Mouse (Mus musculus) MEL (cell line): ENCODE measurements around the gene 1700003F12Rik. TPM values are rescaled to one million over a fixed set of nuclear protein-coding genes. Genes with fewer than 3 reads are reported as not detected.
A peak's percentile ranks its signal among the peaks of the same experiment; 100 is the strongest.

Experiments used
- DNase-seq: peaks from one replicate; pipeline ENCODE4 v3.0.0; 2011; ENCODE audit warnings: low read depth, low spot score
- H3K27ac ChIP-seq: 2 replicates; pipeline ENCODE4 v1.5.1; 2012; ENCODE audit warnings: low read depth, mild to moderate bottlenecking, control low read depth, low read length, moderate library complexity; ENCODE audit not compliant: control insufficient read depth
- H3K27me3 ChIP-seq, 2 experiments: fragments of 150-350 bp in 1 of 2; sonication (generic) in 1 of 2; 2 replicates each; pipeline ENCODE4 v1.6.1; 2012; ENCODE audit warnings: low read length in 2 of 2, mild to moderate bottlenecking in 2 of 2, improper control_type of control experiment in 1 of 2, moderate library complexity in 1 of 2; ENCODE audit not compliant: insufficient read depth in 2 of 2, control insufficient read depth in 1 of 2
- H3K36me3 ChIP-seq, 2 experiments: 2 replicates each; pipeline ENCODE4 v1.6.1; 2012 to 2014; ENCODE audit warnings: low read length in 2 of 2, improper control_type of control experiment in 1 of 2, inconsistent platforms in 1 of 2, mild to moderate bottlenecking in 1 of 2; ENCODE audit not compliant: insufficient read depth in 2 of 2, control insufficient read depth in 1 of 2
- H3K4me1 ChIP-seq, 2 experiments: fragments of 150-350 bp in 1 of 2; sonication (generic) in 1 of 2; 2 replicates each; pipeline ENCODE4 v1.6.1; 2012; ENCODE audit warnings: low read length in 2 of 2, improper control_type of control experiment in 1 of 2, mild to moderate bottlenecking in 1 of 2; ENCODE audit not compliant: insufficient read depth in 2 of 2, control insufficient read depth in 1 of 2
- H3K4me3 ChIP-seq, 2 experiments: fragments of 150-350 bp in 1 of 2; sonication (generic) in 1 of 2; 2 replicates each; pipeline ENCODE4 v1.5.1; 2012; ENCODE audit warnings: low read depth in 2 of 2, low read length in 2 of 2, mild to moderate bottlenecking in 2 of 2, moderate library complexity in 2 of 2, control low read depth in 1 of 2, improper control_type of control experiment in 1 of 2; ENCODE audit not compliant: control insufficient read depth in 1 of 2, insufficient read depth in 1 of 2
- H3K79me2 ChIP-seq: 2 replicates; pipeline ENCODE4 v1.6.1; 2012; ENCODE audit warnings: mild to moderate bottlenecking, low read length, moderate library complexity; ENCODE audit not compliant: control insufficient read depth, poor library complexity, insufficient read depth
- H3K9ac ChIP-seq: 2 replicates; pipeline ENCODE4 v1.6.1; 2012; ENCODE audit warnings: low read depth, mild to moderate bottlenecking, control low read depth, low read length, moderate library complexity; ENCODE audit not compliant: control insufficient read depth, poor library complexity, severe bottlenecking
- H3K9me3 ChIP-seq: fragments of 150-350 bp; sonication (generic); replicated peaks from 2 replicates; pipeline ENCODE4 v1.6.1; 2012; ENCODE audit warnings: mild to moderate bottlenecking, low read length, improper control_type of control experiment, moderate library complexity; ENCODE audit not compliant: insufficient read depth
- BHLHE40 ChIP-seq: IDR thresholded peaks from 2 replicates; pipeline ENCODE4 v1.6.1; 2012; ENCODE audit warnings: low read depth, mild to moderate bottlenecking, inconsistent platforms, low read length, improper control_type of control experiment, borderline replicate concordance
- ELF1 ChIP-seq: IDR thresholded peaks from 2 replicates; pipeline ENCODE4 v1.6.1; 2014; ENCODE audit warnings: low read depth, mild to moderate bottlenecking, inconsistent platforms, low read length, improper control_type of control experiment, moderate library complexity
- EP300 ChIP-seq, 2 experiments: IDR thresholded peaks; 2 replicates each; pipeline ENCODE4 v1.6.1; 2011; ENCODE audit warnings: improper control_type of control experiment in 2 of 2, low read length in 2 of 2, low read depth in 1 of 2, mild to moderate bottlenecking in 1 of 2
- ETS1 ChIP-seq: IDR thresholded peaks from 2 replicates; pipeline ENCODE4 v1.6.1; 2012; ENCODE audit warnings: low read depth, mild to moderate bottlenecking, inconsistent platforms, low read length, improper control_type of control experiment, moderate library complexity
- KAT2A ChIP-seq: conservative IDR thresholded peaks from 2 replicates; pipeline ENCODE4 v1.6.1; 2012; ENCODE audit warnings: low read depth, low read length, improper control_type of control experiment, inconsistent platforms
- MAFK ChIP-seq: IDR thresholded peaks from 2 replicates; pipeline ENCODE4 v1.6.1; 2011; ENCODE audit warnings: low read depth, mild to moderate bottlenecking, low read length, improper control_type of control experiment, borderline replicate concordance
- MEF2A ChIP-seq: IDR thresholded peaks from 2 replicates; pipeline ENCODE4 v1.6.1; 2014; ENCODE audit warnings: low read depth, mild to moderate bottlenecking, inconsistent platforms, low read length, improper control_type of control experiment; ENCODE audit not compliant: poor library complexity, insufficient replicate concordance, severe bottlenecking; ENCODE audit errors: extremely low read depth
- MXI1 ChIP-seq: IDR thresholded peaks from 2 replicates; pipeline ENCODE4 v1.6.1; 2011; ENCODE audit warnings: mild to moderate bottlenecking, low read depth, low read length, improper control_type of control experiment
- MYC ChIP-seq: IDR thresholded peaks from 2 replicates; pipeline ENCODE4 v1.6.1; 2011; ENCODE audit warnings: low read depth, mild to moderate bottlenecking, low read length, improper control_type of control experiment, moderate library complexity
- NELFE ChIP-seq: IDR thresholded peaks from 2 replicates; pipeline ENCODE4 v1.6.1; 2011; ENCODE audit warnings: low read depth, low read length, improper control_type of control experiment
- POLR2A ChIP-seq, 2 experiments: IDR thresholded peaks; 2 replicates each; pipeline ENCODE4 v1.6.1; 2011 to 2012; ENCODE audit warnings: low read length in 2 of 2, mild to moderate bottlenecking in 2 of 2, control low read depth in 1 of 2, improper control_type of control experiment in 1 of 2, low read depth in 1 of 2, moderate library complexity in 1 of 2; ENCODE audit not compliant: control insufficient read depth in 1 of 2, insufficient read depth in 1 of 2, poor library complexity in 1 of 2
- POLR2AphosphoS5 ChIP-seq: IDR thresholded peaks from 2 replicates; pipeline ENCODE4 v1.6.1; 2012; ENCODE audit warnings: low read depth, borderline replicate concordance, mild to moderate bottlenecking, inconsistent platforms, low read length, moderate library complexity, mixed read lengths
- RCOR1 ChIP-seq: IDR thresholded peaks from 2 replicates; pipeline ENCODE4 v1.6.1; 2012; ENCODE audit warnings: low read depth, mild to moderate bottlenecking, inconsistent platforms, low read length, improper control_type of control experiment
- TBP ChIP-seq: IDR thresholded peaks from 2 replicates; pipeline ENCODE4 v1.8.0; 2011; ENCODE audit warnings: low read depth, low read length, improper control_type of control experiment
- TCF12 ChIP-seq: IDR thresholded peaks from 2 replicates; pipeline ENCODE4 v1.6.1; 2014; ENCODE audit warnings: low read depth, mild to moderate bottlenecking, inconsistent platforms, low read length, improper control_type of control experiment, moderate library complexity
- USF1 ChIP-seq: IDR thresholded peaks from 2 replicates; pipeline ENCODE4 v1.6.1; 2014; ENCODE audit warnings: low read depth, mild to moderate bottlenecking, inconsistent platforms, low read length, improper control_type of control experiment, moderate library complexity
- polyA plus RNA-seq, 2 experiments: library from polyadenylated mRNA; stranded (reverse) in 1 of 2; unstranded in 1 of 2; fragments of >175 nt in 1 of 2; fragments of >200 nt in 1 of 2; gene quantifications; 2 replicates each; pipeline versions ENCODE4 v1.2.1 to v1.2.4; 2012; ENCODE audit warnings: low replicate concordance in 2 of 2, low read depth in 1 of 2; ENCODE audit not compliant: insufficient read length in 2 of 2, insufficient read depth in 1 of 2, missing spikeins in 1 of 2
- total RNA-seq: library from RNA; depleted of rRNA; stranded (reverse); fragments of 300-350 nt; gene quantifications from 2 replicates; pipeline ENCODE4 v1.2.3, GENCODE M21; 2012

The 1700003F12Rik gene
- total and polyA plus RNA-seq, 3 experiments = 0.42 to 0.72 TPM; not detected in 1

- Histone ChIP-seq H3K27ac (no peak overlapping the region), H3K4me3 (no peak overlapping the region), H3K4me1 (peaks cover 4 to 12% of the 10 kb centered on the region in 2 experiments), H3K9ac (no peak overlapping the region), H3K27me3 (no peaks in the 10 kb centered on the region), H3K36me3 (peaks cover 10 to 15% of the 10 kb centered on the region in 2 experiments), H3K79me2 (no peaks in the 10 kb centered on the region), H3K9me3 (no peaks in the 10 kb centered on the region)
- no peak for TF ChIP-seq NELFE
- TF ChIP-seq TBP = no peak
- no peak for TF ChIP-seq MEF2A
- no peak for DNase-seq
Observed at GRCm38 (mm10) chr2:154526531-154526930, 20.4 kb upstream of the 1700003F12Rik start.

GRCm38 (mm10) chr2:154532888-154533287 is 14.0 kb upstream of the 1700003F12Rik start:
- Histone ChIP-seq H3K9me3 (no peaks in the 10 kb centered on the region), H3K9ac (no peak overlapping the region), H3K27ac (peak overlapping the region; percentile 71), H3K36me3 (peaks cover 17 to 21% of the 10 kb centered on the region in 2 experiments), H3K4me1 (peaks cover 5 to 9% of the 10 kb centered on the region in 2 experiments; a peak in 3 of 4 replicates), H3K79me2 (no peaks in the 10 kb centered on the region), H3K4me3 (no peak overlapping the region), H3K27me3 (no peaks in the 10 kb centered on the region)
- DNase-seq = peak; percentile 70
- TF ChIP-seq TCF12 = peak; percentile 39; the same call in 1 of the 2 replicates
- TF ChIP-seq ETS1 = peak; percentile 81; the same call in 1 of the 2 replicates
- no peak; the same call in 1 of the 2 replicates for TF ChIP-seq KAT2A
- TF ChIP-seq BHLHE40 = peak; percentile 62; the same call in 1 of the 2 replicates
- no peak for TF ChIP-seq ELF1
- TF ChIP-seq MAFK = peak; percentile 81; the same call in 1 of the 2 replicates
- TF ChIP-seq EP300 (IDR thresholded peaks at IDR 0.05; ENCODE audit: low read depth in 1 of 2, low read length in 2 of 2) = peak in 1 of 2 experiments; percentile 66; a peak in 1 of 4 replicates
- TF ChIP-seq RCOR1 = peak; percentile 50; the same call in 1 of the 2 replicates

- Histone ChIP-seq H3K36me3 (peaks cover 24 to 26% of the 10 kb centered on the region in 2 experiments), H3K27ac (no peak overlapping the region), H3K4me3 (no peak overlapping the region), H3K9me3 (no peaks in the 10 kb centered on the region), H3K4me1 (peaks cover 14% of the 10 kb centered on the region in 2 experiments; a peak in 3 of 4 replicates), H3K27me3 (no peaks in the 10 kb centered on the region), H3K79me2 (no peaks in the 10 kb centered on the region), H3K9ac (no peak overlapping the region)
- TF ChIP-seq MYC = no peak
- no peak for TF ChIP-seq POLR2A (IDR thresholded peaks at IDR 0.05; ENCODE audit: control insufficient read depth in 1 of 2, insufficient read depth in 1 of 2, low read depth in 1 of 2, low read length in 2 of 2, poor library complexity in 1 of 2)
- TF ChIP-seq USF1 = no peak
- no peak for TF ChIP-seq POLR2AphosphoS5
- no peak for TF ChIP-seq MXI1
- DNase-seq = no peak
Observed at GRCm38 (mm10) chr2:154534704-154535270, 12.1 kb upstream of the 1700003F12Rik start.
